Mouse (Mus musculus): Measurements from ENCODE around the gene Capzb. TPM values are rescaled to one million over a fixed set of nuclear protein-coding genes. Genes with fewer than 3 reads are reported as not detected.

Gene Capzb
- polyA plus RNA-seq, 1 experiment from 2014 or later, result 293 TPM

DNA sequence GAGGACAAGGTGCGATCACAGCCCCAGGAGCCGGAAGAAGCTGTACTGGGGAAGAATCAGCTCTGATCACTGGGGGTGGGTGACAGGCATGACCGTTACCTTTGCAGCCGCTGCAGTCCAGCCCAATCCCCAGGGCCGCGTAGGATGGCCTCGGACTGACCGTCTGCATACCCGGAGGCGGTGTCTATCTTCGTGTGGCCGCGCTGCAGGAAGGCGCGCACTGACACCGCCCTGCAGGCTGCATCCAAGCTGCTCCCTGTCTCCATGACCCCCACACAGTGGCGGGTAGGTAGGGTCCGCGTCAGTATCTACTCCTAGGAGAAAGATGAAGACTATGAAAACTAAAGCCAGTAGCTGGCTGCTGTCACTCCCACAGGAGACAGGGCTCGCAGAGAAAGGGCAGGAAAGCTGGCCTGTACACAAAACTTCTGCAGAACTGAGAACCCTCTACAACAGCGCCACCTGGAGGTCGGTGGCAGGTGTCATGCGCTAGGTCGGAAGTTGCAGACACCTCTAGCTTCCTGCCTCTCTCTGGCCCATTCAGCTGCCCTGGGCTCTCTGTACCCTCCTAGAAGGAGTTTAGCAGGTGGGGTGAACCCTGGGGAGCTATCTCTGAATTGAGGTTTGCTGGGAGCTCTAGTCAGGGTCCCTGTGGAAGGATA, 144.3 kb downstream of the Capzb start:
- WGBS, result 27% methylated on average over 23 of the region's 24 CpGs
- Histone ChIP-seq H3K27ac (replicated peaks; ENCODE audit: low read depth, low read length) (no peak overlapping the region), H3K36me3 (ENCODE audit: control insufficient read depth, insufficient read depth, low read length) (no peaks in the 10 kb centered on the region), H3K27me3 (replicated peaks; ENCODE audit: control insufficient read depth, insufficient read depth, low read length) (0 out of 2 replicates have a peak, but pooled peaks cover 7% of the 10 kb centered on the region), H3K4me2 (ENCODE audit: low read depth, low read length) (peak overlapping the region; percentile 49), H3K9ac (ENCODE audit: low read depth, low read length) (0 out of 2 replicates have a peak overlapping the region, but pooled peaks have one; percentile 37), H3K9me3 (ENCODE audit: control insufficient read depth, low read length) (no peaks in the 10 kb centered on the region), H3K4me3 (ENCODE audit: low read depth, low read length) (peak overlapping the region; percentile 18), H3K4me1 (ENCODE audit: control insufficient read depth, insufficient read depth, low read length) (no peaks in the 10 kb centered on the region)
- ATAC-seq (ENCODE audit: low read depth), result 0 out of 2 replicates have a peak, but pooled peaks have one; percentile 47
- peak; percentile 77 for DNase-seq (ENCODE audit: low spot score)

DNA sequence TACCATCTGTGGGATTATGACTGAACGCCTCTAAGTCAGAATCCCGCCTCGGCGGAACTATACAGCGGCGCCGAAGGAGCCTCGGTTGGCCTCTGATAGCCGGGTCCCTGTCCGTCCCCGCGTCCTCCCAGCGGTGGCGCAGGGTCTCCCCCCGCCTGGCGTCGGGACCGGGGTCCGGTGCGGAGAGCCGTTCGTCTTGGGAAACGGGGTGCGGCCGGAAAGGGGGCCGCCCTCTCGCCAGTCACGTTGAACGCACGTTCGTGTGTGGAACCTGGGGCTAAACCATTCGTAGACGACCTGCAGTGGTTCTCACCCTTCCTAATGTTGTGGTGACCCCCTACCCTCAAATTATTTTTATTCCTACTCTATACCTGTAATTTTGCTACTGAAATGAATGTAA, 145.4 kb downstream of the Capzb start:
- DNase-seq (ENCODE audit: low spot score) (no peak), ATAC-seq (ENCODE audit: low read depth) (no peak)
- H3K4me2 ChIP-seq (ENCODE audit: low read depth, low read length), result no peak overlapping the region
- H3K27ac ChIP-seq (replicated peaks; ENCODE audit: low read depth, low read length), result no peak overlapping the region
- no peak overlapping the region for H3K4me3 ChIP-seq (ENCODE audit: low read depth, low read length)
- H3K9me3 ChIP-seq (ENCODE audit: control insufficient read depth, low read length), result no peaks in the 10 kb centered on the region
- 52% methylated on average over 33 of the region's 33 CpGs for WGBS
- H3K4me1 ChIP-seq (ENCODE audit: control insufficient read depth, insufficient read depth, low read length), result no peaks in the 10 kb centered on the region
- no peak overlapping the region for H3K9ac ChIP-seq (ENCODE audit: low read depth, low read length)
- H3K27me3 ChIP-seq (replicated peaks; ENCODE audit: control insufficient read depth, insufficient read depth, low read length), result 0 out of 2 replicates have a peak, but pooled peaks cover 7% of the 10 kb centered on the region
- no peaks in the 10 kb centered on the region for H3K36me3 ChIP-seq (ENCODE audit: control insufficient read depth, insufficient read depth, low read length)

DNA sequence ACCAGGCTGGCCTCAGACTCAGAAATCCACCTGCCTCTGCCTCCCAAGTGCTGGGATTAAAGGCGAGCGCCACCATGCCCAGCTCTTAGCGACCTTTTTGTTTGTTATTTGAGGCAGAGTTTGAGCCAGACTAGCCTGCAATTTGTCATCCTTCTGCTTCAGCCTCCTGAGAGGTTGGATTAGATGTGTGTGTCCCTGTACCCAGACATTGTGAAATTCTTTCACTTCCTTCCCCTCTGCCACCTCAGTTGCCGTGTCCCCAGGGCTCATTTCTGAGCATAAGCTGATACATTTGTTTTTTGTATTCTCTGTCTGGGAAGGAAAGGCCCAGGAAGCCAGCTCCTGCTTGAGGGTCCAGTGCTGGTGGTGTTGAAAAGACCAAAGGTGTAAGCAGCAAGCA, 148.1 kb downstream of the Capzb start:
- ATAC-seq (ENCODE audit: low read depth) (no peak), DNase-seq (ENCODE audit: low spot score) (no peak)
- H3K36me3 ChIP-seq (ENCODE audit: control insufficient read depth, insufficient read depth, low read length), result peaks cover 7% of the 10 kb centered on the region; the same call in 1 of the 2 replicates
- H3K27me3 ChIP-seq (replicated peaks; ENCODE audit: control insufficient read depth, insufficient read depth, low read length), result 0 out of 2 replicates have a peak, but pooled peaks cover 7% of the 10 kb centered on the region
- H3K4me3 ChIP-seq (ENCODE audit: low read depth, low read length), result no peak overlapping the region
- no peak overlapping the region for H3K9ac ChIP-seq (ENCODE audit: low read depth, low read length)
- no peak overlapping the region for H3K4me2 ChIP-seq (ENCODE audit: low read depth, low read length)
- WGBS, result 78% methylated on average over 4 of the region's 4 CpGs
- no peaks in the 10 kb centered on the region for H3K9me3 ChIP-seq (ENCODE audit: control insufficient read depth, low read length)
- H3K4me1 ChIP-seq (ENCODE audit: control insufficient read depth, insufficient read depth, low read length), result no peaks in the 10 kb centered on the region
- no peak overlapping the region for H3K27ac ChIP-seq (replicated peaks; ENCODE audit: low read depth, low read length)

Small RNA genes within 50 kb of the gene (microRNA-seq; reads per million reads assigned to microRNA genes)
- gene Gm24245 (ENCODE audit: borderline number of aligned reads) (0.50 reads per million), gene Gm25732 (ENCODE audit: borderline number of aligned reads) (not detected)

Other genes with a start within 250 kb of the Capzb start
- not detected in 2 replicates for gene Rnf186, start 225.8 kb upstream of the Capzb start, polyA plus RNA-seq (2014; fragmentation: Nextera tagmentation; extraction: Ambion mirVana)
- gene Tmco4, start 220.0 kb upstream of the Capzb start, polyA plus RNA-seq (2014; fragmentation: Nextera tagmentation; extraction: Ambion mirVana), result 3.8 and 4.7 TPM in 2 replicates
- gene Htr6, start 117.3 kb upstream of the Capzb start, polyA plus RNA-seq (2014; fragmentation: Nextera tagmentation; extraction: Ambion mirVana), result 0.17 TPM in 1 of 2 replicates, not detected in the other
- gene Nbl1, start 99.9 kb upstream of the Capzb start, polyA plus RNA-seq (2014; fragmentation: Nextera tagmentation; extraction: Ambion mirVana), result 124 and 133 TPM in 2 replicates
- 468 and 555 TPM in 2 replicates for gene Minos1, start 61.8 kb upstream of the Capzb start, polyA plus RNA-seq (2014; fragmentation: Nextera tagmentation; extraction: Ambion mirVana)
- gene Pqlc2, start 117.8 kb downstream of the Capzb start, polyA plus RNA-seq (2014; fragmentation: Nextera tagmentation; extraction: Ambion mirVana), result 10.9 and 12.3 TPM in 2 replicates
- gene Akr7a5, start 117.8 kb downstream of the Capzb start, polyA plus RNA-seq (2014; fragmentation: Nextera tagmentation; extraction: Ambion mirVana), result 68.6 and 78.9 TPM in 2 replicates
- 92.5 and 99.5 TPM in 2 replicates for gene Mrto4, start 159.7 kb downstream of the Capzb start, polyA plus RNA-seq (2014; fragmentation: Nextera tagmentation; extraction: Ambion mirVana)
- 14.1 and 15.3 TPM in 2 replicates for gene Emc1, start 159.7 kb downstream of the Capzb start, polyA plus RNA-seq (2014; fragmentation: Nextera tagmentation; extraction: Ambion mirVana)
- 72.4 and 77.5 TPM in 2 replicates for gene Ubr4, start 159.7 kb downstream of the Capzb start, polyA plus RNA-seq (2014; fragmentation: Nextera tagmentation; extraction: Ambion mirVana)